Mouse (Mus musculus) liver, embryonic 13.5 days (tissue): Measurements from ENCODE around the gene Cntn2. TPM values are rescaled to one million over a fixed set of nuclear protein-coding genes. Genes with fewer than 3 reads are reported as not detected.

Experiments used
- ATAC-seq: fragments of 200-750 bp; cut with Nextera tagmentation; 2 replicates; pipeline ENCODE4 v1.8.0; 2017; ENCODE audit warnings: low read depth, mild to moderate bottlenecking, moderate number of reproducible peaks, moderate library complexity
- DNase-seq: peaks from one replicate; pipeline ENCODE4 v3.0.0; 2022
- H3K27ac ChIP-seq: fragments of 300-500 bp; sonication (generic); 2 replicates; pipeline ENCODE4 v1.5.1; 2015; ENCODE audit warnings: moderate library complexity, mild to moderate bottlenecking, inconsistent platforms
- H3K27me3 ChIP-seq: fragments of 300-500 bp; sonication (generic); 2 replicates; pipeline ENCODE4 v1.6.1; 2015; ENCODE audit warnings: mild to moderate bottlenecking, inconsistent platforms
- H3K36me3 ChIP-seq: fragments of 300-500 bp; sonication (generic); 2 replicates; pipeline ENCODE4 v1.6.1; 2015; ENCODE audit warnings: mild to moderate bottlenecking, inconsistent platforms
- H3K4me1 ChIP-seq: fragments of 300-500 bp; sonication (generic); replicated peaks from 2 replicates; pipeline ENCODE4 v1.6.1; 2015; ENCODE audit warnings: inconsistent platforms
- H3K4me2 ChIP-seq: fragments of 300-500 bp; sonication (generic); 2 replicates; pipeline ENCODE4 v1.6.1; 2015; ENCODE audit warnings: inconsistent platforms, mild to moderate bottlenecking, moderate library complexity
- H3K4me3 ChIP-seq: fragments of 300-500 bp; sonication (generic); replicated peaks from 2 replicates; pipeline ENCODE4 v1.5.1; 2015; ENCODE audit warnings: mild to moderate bottlenecking, inconsistent platforms
- H3K9ac ChIP-seq: fragments of 300-500 bp; sonication (generic); 2 replicates; pipeline ENCODE4 v1.6.1; 2015; ENCODE audit warnings: mild to moderate bottlenecking, inconsistent platforms
- H3K9me3 ChIP-seq: fragments of 300-500 bp; sonication (generic); replicated peaks from 2 replicates; pipeline ENCODE4 v1.6.1; 2016; ENCODE audit warnings: inconsistent platforms
- WGBS: fragments of 180-500 bp; shearing (Covaris S2); methylation state at CpG from one replicate; pipeline ENCODE4 v1.1.7; 2015; ENCODE audit not compliant: insufficient replicate concordance; 5-methylcytosine and 5-hydroxymethylcytosine counted together
- polyA plus RNA-seq: library from polyadenylated mRNA; unstranded; fragments of >200 nt; fragmentation: Nextera tagmentation; extraction: Ambion mirVana; gene quantifications from 2 replicates; pipeline ENCODE4 v1.2.1, GENCODE M21; 2015

Gene Cntn2
- polyA plus RNA-seq, 1 experiment from 2014 or later: 0.09 TPM

DNA sequence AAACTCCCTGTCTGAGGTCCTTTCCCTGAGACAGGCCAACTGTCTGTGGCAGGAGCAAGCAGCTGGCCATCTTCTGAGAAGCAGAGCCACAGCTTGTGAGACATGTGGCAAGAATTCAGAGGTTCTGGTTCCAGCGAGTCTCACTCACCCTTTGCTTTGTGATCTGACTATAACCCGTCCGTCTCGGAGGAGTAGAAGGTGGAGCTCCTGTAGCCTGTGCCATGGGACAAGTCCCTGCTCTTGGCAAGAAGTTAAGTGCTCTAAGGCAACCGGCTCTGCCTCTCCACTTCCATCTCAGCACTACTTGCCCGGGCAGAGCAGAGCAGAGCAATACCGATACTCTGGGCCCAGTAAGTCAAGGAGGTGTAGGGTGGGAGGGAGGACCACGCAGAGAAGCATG, 27.9 kb upstream of the Cntn2 start:
- no peak overlapping the region for H3K4me3 ChIP-seq

GRCm38 (mm10) chr1:132570068-132570780, 27.2 kb upstream of the Cntn2 start:
- WGBS: 74% methylated on average over 15 of the region's 15 CpGs
- Histone ChIP-seq H3K36me3 (no peaks in the 10 kb centered on the region), H3K4me2 (no peak overlapping the region), H3K9me3 (no peaks in the 10 kb centered on the region), H3K4me3 (no peak overlapping the region), H3K4me1 (no peaks in the 10 kb centered on the region), H3K27ac (no peak overlapping the region), H3K9ac (no peak overlapping the region), H3K27me3 (no peaks in the 10 kb centered on the region)
- ATAC-seq: no peak
- no peak for DNase-seq

More for the DNA sequence above, 27.9 kb upstream of the Cntn2 start:
- WGBS: 67% methylated on average over 8 of the region's 8 CpGs
- no peaks in the 10 kb centered on the region for H3K36me3 ChIP-seq
- H3K9ac ChIP-seq: no peak overlapping the region
- H3K4me1 ChIP-seq: no peaks in the 10 kb centered on the region
- H3K27ac ChIP-seq: no peak overlapping the region
- no peaks in the 10 kb centered on the region for H3K9me3 ChIP-seq
- DNase-seq (no peak), ATAC-seq (no peak)
- H3K4me2 ChIP-seq: no peak overlapping the region
- H3K27me3 ChIP-seq: no peaks in the 10 kb centered on the region

GRCm38 (mm10) chr1:132569516-132569915, 26.5 kb upstream of the Cntn2 start:
- DNase-seq (no peak), ATAC-seq (no peak)
- Histone ChIP-seq H3K4me1 (no peaks in the 10 kb centered on the region), H3K9ac (no peak overlapping the region), H3K4me3 (no peak overlapping the region), H3K4me2 (no peak overlapping the region), H3K27me3 (no peaks in the 10 kb centered on the region), H3K36me3 (no peaks in the 10 kb centered on the region), H3K9me3 (no peaks in the 10 kb centered on the region), H3K27ac (no peak overlapping the region)
- WGBS: 58% methylated on average over 9 of the region's 9 CpGs

DNA sequence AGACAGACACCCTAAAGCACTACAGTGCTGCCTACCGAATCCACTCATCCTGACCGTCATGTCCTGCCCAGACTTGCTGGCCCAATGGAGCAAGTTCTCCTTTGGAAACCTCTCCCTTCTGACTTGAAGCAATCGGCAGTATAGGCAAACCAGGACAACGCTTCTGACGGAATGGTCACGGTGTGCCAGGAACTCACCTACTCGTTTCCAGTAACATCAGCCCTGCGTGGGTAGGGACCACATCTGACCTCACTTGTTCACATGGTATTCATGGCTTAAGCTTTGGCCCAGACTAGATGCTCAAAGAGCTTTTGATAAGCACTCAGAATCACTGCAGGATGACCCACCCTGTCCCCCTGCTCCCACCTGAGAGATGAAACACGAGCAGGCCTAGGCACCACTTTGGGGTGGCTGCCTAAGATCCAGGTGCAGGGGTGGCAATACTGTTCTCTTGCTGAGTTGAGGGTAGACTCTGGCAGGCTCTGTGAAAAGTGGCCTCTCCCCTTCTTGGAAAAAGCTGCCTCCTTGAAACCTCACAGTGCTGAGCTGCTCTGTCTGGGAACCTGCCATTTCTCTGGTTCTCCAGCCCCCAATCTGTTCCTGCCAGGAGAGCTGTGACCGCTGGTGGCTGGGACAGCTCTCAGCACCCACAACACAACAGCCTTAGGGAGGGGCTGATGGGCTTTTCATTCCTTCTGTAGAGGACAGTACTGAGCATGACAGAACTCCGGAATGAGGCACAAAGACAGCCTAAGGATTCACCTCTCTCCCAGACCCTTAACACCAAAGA, 24.5 kb upstream of the Cntn2 start:
- H3K4me3 ChIP-seq: no peak overlapping the region
- WGBS: 74% methylated on average over 11 of the region's 11 CpGs
- H3K9ac ChIP-seq: no peak overlapping the region
- H3K36me3 ChIP-seq: no peaks in the 10 kb centered on the region
- ATAC-seq (no peak), DNase-seq (no peak)
- no peaks in the 10 kb centered on the region for H3K9me3 ChIP-seq
- no peaks in the 10 kb centered on the region for H3K27me3 ChIP-seq
- H3K4me1 ChIP-seq: no peaks in the 10 kb centered on the region
- no peak overlapping the region for H3K4me2 ChIP-seq
- H3K27ac ChIP-seq: no peak overlapping the region

- no peak overlapping the region for H3K4me2 ChIP-seq
- ATAC-seq (no peak), DNase-seq (no peak)
- H3K9ac ChIP-seq: no peak overlapping the region
- H3K36me3 ChIP-seq: no peaks in the 10 kb centered on the region
- H3K4me3 ChIP-seq: no peak overlapping the region
- no peak overlapping the region for H3K27ac ChIP-seq
- H3K9me3 ChIP-seq: no peaks in the 10 kb centered on the region
- H3K4me1 ChIP-seq: no peaks in the 10 kb centered on the region
- no peaks in the 10 kb centered on the region for H3K27me3 ChIP-seq
- WGBS: 31% methylated on average over 7 of the region's 7 CpGs
Measured at GRCm38 (mm10) chr1:132565766-132566165, 22.7 kb upstream of the Cntn2 start.

- H3K36me3 ChIP-seq: no peaks in the 10 kb centered on the region
- 16% methylated on average over 6 of the region's 6 CpGs for WGBS
- no peak overlapping the region for H3K4me2 ChIP-seq
- no peaks in the 10 kb centered on the region for H3K9me3 ChIP-seq
- H3K27ac ChIP-seq: no peak overlapping the region
- DNase-seq: no peak
- no peak overlapping the region for H3K4me3 ChIP-seq
- peaks cover 3% of the 10 kb centered on the region; the same call in 1 of the 2 replicates for H3K27me3 ChIP-seq
- no peaks in the 10 kb centered on the region for H3K4me1 ChIP-seq
- ATAC-seq: no peak
- no peak overlapping the region for H3K9ac ChIP-seq
Measured at GRCm38 (mm10) chr1:132564946-132565345, 21.9 kb upstream of the Cntn2 start.

DNA sequence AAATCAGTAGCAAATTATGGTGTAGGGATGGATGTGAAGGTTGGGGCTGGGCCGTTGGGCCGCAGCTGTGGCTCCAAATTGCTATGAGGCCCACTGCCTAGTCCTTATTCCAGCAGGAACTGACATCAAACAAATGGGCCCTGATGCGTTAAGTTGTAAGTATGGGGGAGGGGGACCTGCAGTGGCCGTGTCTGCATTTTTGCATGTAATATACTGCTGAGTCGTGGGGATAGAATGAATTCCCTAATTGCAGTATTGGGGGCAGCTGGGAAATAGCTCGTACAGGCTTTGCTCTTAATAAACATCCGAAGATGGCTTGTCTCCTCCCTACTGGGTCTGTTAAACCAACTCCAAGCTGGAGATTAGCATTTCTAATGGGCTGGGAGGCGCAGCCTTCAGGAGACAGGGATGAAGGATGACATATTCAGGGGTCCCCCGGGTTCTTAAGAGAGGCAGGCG, 19.3 kb upstream of the Cntn2 start:
- 25% methylated on average over 10 of the region's 10 CpGs for WGBS
- DNase-seq: no peak

GRCm38 (mm10) chr1:132560907-132561700, 18.0 kb upstream of the Cntn2 start:
- Histone ChIP-seq H3K27me3 (peaks cover 9% of the 10 kb centered on the region; the same call in 1 of the 2 replicates), H3K9me3 (no peaks in the 10 kb centered on the region), H3K9ac (no peak overlapping the region), H3K36me3 (no peaks in the 10 kb centered on the region), H3K4me1 (peaks cover 9% of the 10 kb centered on the region), H3K4me2 (no peak overlapping the region), H3K4me3 (no peak overlapping the region), H3K27ac (no peak overlapping the region)
- WGBS: 62% methylated on average over 8 of the region's 8 CpGs
- DNase-seq (no peak), ATAC-seq (no peak)

More for the DNA sequence above, 19.3 kb upstream of the Cntn2 start:
- ATAC-seq: no peak
- H3K9me3 ChIP-seq: no peaks in the 10 kb centered on the region
- peaks cover 9% of the 10 kb centered on the region; the same call in 1 of the 2 replicates for H3K27me3 ChIP-seq
- no peak overlapping the region for H3K4me3 ChIP-seq
- no peak overlapping the region for H3K9ac ChIP-seq
- H3K4me1 ChIP-seq: peaks cover 9% of the 10 kb centered on the region
- H3K36me3 ChIP-seq: no peaks in the 10 kb centered on the region
- no peak overlapping the region for H3K4me2 ChIP-seq
- H3K27ac ChIP-seq: no peak overlapping the region

DNA sequence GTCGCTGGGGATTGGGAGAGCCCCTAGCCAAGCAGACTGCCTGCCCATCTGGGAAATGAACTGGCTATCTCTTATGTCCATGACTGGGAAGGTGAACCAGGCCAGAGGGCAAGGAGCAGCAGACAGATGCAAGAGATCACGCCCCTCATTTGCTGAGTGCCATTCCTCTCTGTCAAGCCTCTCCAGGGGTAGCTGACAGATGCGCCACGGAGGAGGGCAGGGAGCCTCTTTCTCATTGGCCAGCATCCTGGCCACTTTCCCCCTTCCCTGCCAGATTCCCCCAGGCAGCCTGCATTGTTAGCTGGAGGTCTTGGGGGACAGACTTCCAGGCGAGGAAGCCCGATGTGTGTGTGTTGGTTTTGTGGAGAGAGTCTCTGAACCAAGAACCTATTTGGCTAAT, 16.0 kb upstream of the Cntn2 start:
- Histone ChIP-seq H3K4me1 (peaks cover 9% of the 10 kb centered on the region), H3K4me2 (no peak overlapping the region), H3K27me3 (peaks cover 9% of the 10 kb centered on the region; the same call in 1 of the 2 replicates), H3K36me3 (no peaks in the 10 kb centered on the region), H3K9me3 (no peaks in the 10 kb centered on the region), H3K27ac (no peak overlapping the region), H3K9ac (no peak overlapping the region), H3K4me3 (no peak overlapping the region)
- ATAC-seq (no peak), DNase-seq (no peak)
- 23% methylated on average over 6 of the region's 6 CpGs for WGBS

- peaks cover 9% of the 10 kb centered on the region; the same call in 1 of the 2 replicates for H3K27me3 ChIP-seq
- peaks cover 9% of the 10 kb centered on the region for H3K4me1 ChIP-seq
- ATAC-seq (peak; percentile 59), DNase-seq (no peak)
- 24% methylated on average over 9 of the region's 9 CpGs for WGBS
- H3K36me3 ChIP-seq: no peaks in the 10 kb centered on the region
- H3K27ac ChIP-seq: no peak overlapping the region
- H3K4me3 ChIP-seq: no peak overlapping the region
- no peak overlapping the region for H3K9ac ChIP-seq
- H3K9me3 ChIP-seq: no peaks in the 10 kb centered on the region
- no peak overlapping the region for H3K4me2 ChIP-seq
Measured at GRCm38 (mm10) chr1:132557901-132558631, 15.0 kb upstream of the Cntn2 start.
